Mouse (Mus musculus) ES-E14 (cell line): Measurements from ENCODE around the gene Wdr48.

Experiments
- MAFK ChIP-seq: IDR thresholded peaks from 2 replicates; pipeline ENCODE4 v1.6.1; 2014; ENCODE audit warnings: mild to moderate bottlenecking, low read depth, low read length, inconsistent platforms; ENCODE audit not compliant: insufficient read depth
- ZC3H11A ChIP-seq: IDR thresholded peaks from 2 replicates; pipeline ENCODE4 v1.6.1; 2012; ENCODE audit warnings: low read depth, mild to moderate bottlenecking, inconsistent platforms, low read length, borderline replicate concordance

GRCm38 (mm10) chr9:119972582-119972981, 77.9 kb downstream of the Wdr48 start:
- no peak for TF ChIP-seq ZC3H11A
- TF ChIP-seq MAFK, result no peak
